Mouse (Mus musculus) heart, embryonic 11.5 days (tissue): ENCODE measurements around the gene Cd300ld4. TPM values are rescaled to one million over a fixed set of nuclear protein-coding genes. Genes with fewer than 3 reads are reported as not detected.
"Not testable (repeated sequence)": the region's sequence is repeated elsewhere in the genome, so short reads cannot be mapped to it uniquely, and the experiment has no call there.

Source experiments
- ATAC-seq: fragments of 200-750 bp; cut with Nextera tagmentation; replicated peaks from 2 replicates; pipeline ENCODE4 v1.8.0; 2017; ENCODE audit warnings: moderate library complexity; ENCODE audit not compliant: insufficient number of reproducible peaks, low FRiP score, low TSS enrichment
- H3K27ac ChIP-seq: fragments of 300-500 bp; sonication (generic); 2 replicates; pipeline ENCODE4 v1.5.1; 2014; ENCODE audit warnings: mild to moderate bottlenecking, low read depth, low read length
- H3K27me3 ChIP-seq: fragments of 300-500 bp; sonication (generic); 2 replicates; pipeline ENCODE4 v1.6.1; 2014; ENCODE audit warnings: mild to moderate bottlenecking, low read length, mixed read lengths; ENCODE audit not compliant: control insufficient read depth, insufficient read depth
- H3K36me3 ChIP-seq: fragments of 300-500 bp; sonication (generic); 2 replicates; pipeline ENCODE4 v1.6.1; 2014; ENCODE audit warnings: mild to moderate bottlenecking, low read length, moderate library complexity, mixed read lengths; ENCODE audit not compliant: control insufficient read depth, insufficient read depth
- H3K4me1 ChIP-seq: fragments of 300-500 bp; sonication (generic); 2 replicates; pipeline ENCODE4 v1.6.1; 2014; ENCODE audit warnings: low read length; ENCODE audit not compliant: control insufficient read depth, insufficient read depth
- H3K4me2 ChIP-seq: fragments of 300-500 bp; sonication (generic); 2 replicates; pipeline ENCODE4 v1.6.1; 2014; ENCODE audit warnings: mild to moderate bottlenecking, moderate library complexity
- H3K4me3 ChIP-seq: fragments of 300-500 bp; sonication (generic); 2 replicates; pipeline ENCODE4 v1.5.1; 2014; ENCODE audit warnings: low read depth, low read length
- H3K9ac ChIP-seq: fragments of 300-500 bp; sonication (generic); 2 replicates; pipeline ENCODE4 v1.6.1; 2014; ENCODE audit warnings: mild to moderate bottlenecking, low read depth, low read length, moderate library complexity
- H3K9me3 ChIP-seq: fragments of 300-500 bp; sonication (generic); replicated peaks from 2 replicates; pipeline ENCODE4 v1.6.1; 2016; ENCODE audit warnings: low read length; ENCODE audit not compliant: control insufficient read depth
- WGBS: fragments of 180-500 bp; shearing (Covaris S2); extraction: QIAGEN DNeasy Blood & Tissue Kit; methylation state at CpG from one replicate; pipeline ENCODE4 v1.1.7; 2014; ENCODE audit not compliant: insufficient replicate concordance; 5-methylcytosine and 5-hydroxymethylcytosine counted together
- polyA plus RNA-seq: library from polyadenylated mRNA; unstranded; fragments of >200 nt; fragmentation: Nextera tagmentation; extraction: Ambion mirVana; gene quantifications from 2 replicates; pipeline ENCODE4 v1.2.1, GENCODE M21; 2014

Gene Cd300ld4
- polyA plus RNA-seq, 1 experiment from 2014 or later = not detected

- Histone ChIP-seq H3K9ac (no peak overlapping the region), H3K4me3 (no peak overlapping the region), H3K4me2 (no peak overlapping the region), H3K9me3 (no peaks in the 10 kb centered on the region), H3K4me1 (no peaks in the 10 kb centered on the region), H3K27ac (no peak overlapping the region), H3K27me3 (no peaks in the 10 kb centered on the region), H3K36me3 (no peaks in the 10 kb centered on the region)
- 76% methylated on average over 4 of the region's 4 CpGs for WGBS
- ATAC-seq = no peak
These were observed 31.9 kb upstream of the Cd300ld4 start for GRCm38 (mm10) chr11:115058701-115059100.

DNA sequence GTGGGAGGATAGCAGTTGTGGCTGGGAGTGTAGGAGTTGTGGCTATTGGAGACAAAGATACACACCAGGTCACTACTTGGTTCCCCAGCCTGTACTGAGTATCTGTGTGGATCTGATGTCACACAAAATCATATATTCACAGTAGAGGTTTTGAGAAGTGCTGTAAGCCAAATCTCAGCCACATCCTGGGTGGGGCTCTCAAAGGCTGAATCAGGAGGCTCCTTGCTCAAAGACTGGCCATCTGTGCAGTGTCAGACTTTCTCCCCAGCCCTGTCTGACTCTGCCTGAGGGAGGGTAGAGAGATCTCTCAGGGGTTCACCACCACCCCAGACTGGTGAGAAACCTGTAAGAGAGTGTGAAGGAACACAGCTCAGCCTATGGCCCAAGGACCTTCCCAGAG lies 27.7 kb upstream of the Cd300ld4 start:
- Histone ChIP-seq H3K4me1 (no peaks in the 10 kb centered on the region), H3K9me3 (no peaks in the 10 kb centered on the region), H3K4me2 (no peak overlapping the region), H3K4me3 (no peak overlapping the region), H3K36me3 (no peaks in the 10 kb centered on the region), H3K27ac (no peak overlapping the region), H3K9ac (no peak overlapping the region), H3K27me3 (no peaks in the 10 kb centered on the region)
- ATAC-seq = no peak

- Histone ChIP-seq H3K4me1 (no peaks in the 10 kb centered on the region), H3K9ac (no peak overlapping the region), H3K27me3 (no peaks in the 10 kb centered on the region), H3K27ac (no peak overlapping the region), H3K4me2 (no peak overlapping the region), H3K4me3 (no peak overlapping the region), H3K9me3 (no peaks in the 10 kb centered on the region), H3K36me3 (no peaks in the 10 kb centered on the region)
- no peak for ATAC-seq
- WGBS = 67% methylated on average over 1 of the region's 1 CpGs
These were observed 26.2 kb upstream of the Cd300ld4 start for GRCm38 (mm10) chr11:115052991-115053390.

DNA sequence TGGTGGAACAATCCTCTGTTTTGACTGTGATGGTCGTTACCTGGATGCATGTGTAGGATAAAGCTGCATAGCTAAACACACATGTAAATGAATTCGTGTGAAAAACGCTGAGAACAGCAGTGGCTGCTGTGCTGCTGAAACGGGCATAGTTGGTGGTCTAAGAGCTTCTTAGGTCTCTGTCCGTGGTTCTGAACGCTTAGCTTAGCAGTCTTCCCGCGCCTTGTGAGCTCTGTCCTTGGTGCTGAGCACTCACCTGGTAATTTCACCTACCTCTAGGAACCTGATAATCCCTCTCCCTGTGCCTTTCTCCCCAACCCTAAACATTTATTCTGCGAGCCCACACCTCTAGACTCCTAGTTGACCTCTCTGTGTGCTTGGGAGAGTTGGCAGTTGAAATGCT lies 25.4 kb upstream of the Cd300ld4 start:
- Histone ChIP-seq H3K4me2 (no peak overlapping the region), H3K36me3 (no peaks in the 10 kb centered on the region), H3K4me1 (no peaks in the 10 kb centered on the region), H3K27me3 (no peaks in the 10 kb centered on the region), H3K27ac (no peak overlapping the region), H3K9me3 (no peaks in the 10 kb centered on the region), H3K9ac (no peak overlapping the region), H3K4me3 (no peak overlapping the region)
- no peak for ATAC-seq
- 4% methylated on average over 9 of the region's 9 CpGs for WGBS

DNA sequence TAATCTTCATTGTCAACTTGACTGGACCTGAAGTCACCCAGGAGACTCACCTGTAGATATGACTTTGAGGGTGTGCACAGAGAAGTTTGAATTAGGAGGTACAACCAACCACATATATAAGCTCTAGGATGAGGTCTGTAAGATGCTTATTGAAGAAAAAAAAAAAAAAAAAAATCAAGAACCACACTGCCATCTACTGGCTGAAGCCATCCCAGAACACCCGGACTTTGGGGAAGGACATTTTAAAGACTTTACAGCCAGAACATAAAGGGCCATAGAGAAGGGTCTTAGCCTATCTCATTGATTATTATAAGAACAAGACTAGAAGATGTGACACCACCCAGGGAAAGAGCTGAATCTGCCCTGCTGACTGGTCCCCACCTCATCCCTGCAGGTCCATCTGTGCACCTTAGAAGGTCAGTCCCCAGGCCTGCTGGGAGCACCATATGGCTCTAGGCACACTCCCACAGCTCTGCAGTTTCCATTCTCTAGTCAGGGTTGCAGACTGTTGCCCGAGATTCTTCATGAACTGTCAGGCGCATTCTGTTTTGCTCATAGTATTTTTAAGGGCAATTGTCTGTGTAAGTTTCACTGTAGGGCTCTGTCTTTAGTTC lies 22.6 kb upstream of the Cd300ld4 start:
- ATAC-seq = no peak

GRCm38 (mm10) chr11:115048259-115048658 lies 21.4 kb upstream of the Cd300ld4 start, which contains the start of gene Cd300ld3:
TSS of gene Cd300ld3 (minus strand) at chr11:115048409.
- 64% methylated on average over 2 of the region's 2 CpGs for WGBS
- ATAC-seq = no peak

More for the DNA sequence above, 22.6 kb upstream of the Cd300ld4 start:
- H3K27me3 ChIP-seq = no peaks in the 10 kb centered on the region
- H3K9ac ChIP-seq = no peak overlapping the region
- H3K36me3 ChIP-seq = no peaks in the 10 kb centered on the region
- H3K4me3 ChIP-seq = no peak overlapping the region
- no peak overlapping the region for H3K4me2 ChIP-seq
- WGBS = 35% methylated on average over 3 of the region's 3 CpGs
- no peaks in the 10 kb centered on the region for H3K9me3 ChIP-seq
- H3K4me1 ChIP-seq = no peaks in the 10 kb centered on the region
- no peak overlapping the region for H3K27ac ChIP-seq

GRCm38 (mm10) chr11:115037669-115038068 lies 10.9 kb upstream of the Cd300ld4 start, which contains the start of gene Cd300ld5:
TSS of gene Cd300ld5 (minus strand) at chr11:115037769.
- H3K4me3 ChIP-seq, H3K4me1 ChIP-seq, H3K9me3 ChIP-seq, H3K27me3 ChIP-seq, H3K36me3 ChIP-seq, H3K27ac ChIP-seq, H3K9ac ChIP-seq, H3K4me2 ChIP-seq, ATAC-seq: not testable (repeated sequence)
- WGBS = no CpG with 5 or more reads among the region's 6 CpGs

More at GRCm38 (mm10) chr11:115048259-115048658, 21.4 kb upstream of the Cd300ld4 start, which contains the start of gene Cd300ld3:
- no peak within 1 kb of the TSS for H3K9ac ChIP-seq
- no peaks in the 10 kb centered on the region for H3K27me3 ChIP-seq
- H3K4me1 ChIP-seq = no peaks in the 10 kb centered on the region
- H3K4me3 ChIP-seq = no peak within 1 kb of the TSS
- no peaks in the 10 kb centered on the region for H3K9me3 ChIP-seq
- no peak within 1 kb of the TSS for H3K4me2 ChIP-seq
- no peak within 1 kb of the TSS for H3K27ac ChIP-seq
- no peaks in the 10 kb centered on the region for H3K36me3 ChIP-seq

DNA sequence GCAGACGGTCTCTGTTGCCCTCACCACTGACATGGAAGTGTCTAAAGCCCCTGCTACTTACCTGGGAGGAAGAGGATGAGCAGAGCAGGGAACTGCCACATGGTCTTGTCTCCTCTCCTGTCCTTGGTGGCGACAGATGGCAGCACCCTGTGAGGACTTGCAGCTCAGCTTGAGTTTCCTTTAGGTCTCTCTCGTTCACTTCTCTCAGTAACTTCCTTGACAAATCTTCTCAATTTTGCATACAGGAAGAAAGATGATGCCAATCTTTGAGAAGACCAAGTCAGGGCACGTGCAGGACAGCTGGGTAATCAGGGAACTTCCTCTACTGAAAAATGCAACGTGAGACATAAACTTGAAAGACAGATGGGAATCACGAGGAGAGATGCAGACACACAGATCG lies 10.7 kb downstream of the Cd300ld4 start, which contains the start of gene Cd300ld2:
Gene Cd300ld2 (minus strand): TSS at position 101 of the 400 bp plus-strand sequence.
- H3K27ac ChIP-seq, H3K4me2 ChIP-seq: not testable (repeated sequence)
- WGBS = no CpG with 5 or more reads among the region's 7 CpGs

GRCm38 (mm10) chr11:115004070-115004469 lies 22.7 kb downstream of the Cd300ld4 start:
- ATAC-seq = no peak
- no peaks in the 10 kb centered on the region for H3K4me1 ChIP-seq
- no peak overlapping the region for H3K27ac ChIP-seq
- H3K4me3 ChIP-seq = no peak overlapping the region
- no peaks in the 10 kb centered on the region for H3K9me3 ChIP-seq
- H3K9ac ChIP-seq = no peak overlapping the region
- H3K27me3 ChIP-seq = no peaks in the 10 kb centered on the region
- H3K4me2 ChIP-seq = no peak overlapping the region
- WGBS = 78% methylated on average over 5 of the region's 5 CpGs
- H3K36me3 ChIP-seq = no peaks in the 10 kb centered on the region

More for the DNA sequence above, 10.7 kb downstream of the Cd300ld4 start, which contains the start of gene Cd300ld2:
- not testable (repeated sequence) for H3K36me3 ChIP-seq, H3K27me3 ChIP-seq, H3K4me1 ChIP-seq, ATAC-seq, H3K9ac ChIP-seq, H3K9me3 ChIP-seq, H3K4me3 ChIP-seq
